Mouse (Mus musculus) liver, adult 2 months (tissue): ENCODE results near the gene Wbp11. TPM values are rescaled to one million over a fixed set of nuclear protein-coding genes. Genes with fewer than 3 reads are reported as not detected.

Experiments
- DNase-seq: peaks from one replicate; pipeline ENCODE4 v3.0.0-alpha.2; 2011; ENCODE audit warnings: low read depth, low spot score; ENCODE audit errors: extremely low read depth
- H3K27ac ChIP-seq: fragments of 200-500 bp; replicated peaks from 2 replicates; pipeline ENCODE4 v1.5.1; 2012; ENCODE audit warnings: low read depth, mild to moderate bottlenecking, control low read depth, inconsistent platforms, low read length; ENCODE audit not compliant: insufficient read depth
- H3K27me3 ChIP-seq: fragments of 200-500 bp; 2 replicates; pipeline ENCODE4 v1.6.1; 2012; ENCODE audit warnings: mild to moderate bottlenecking, moderate library complexity, low read length, inconsistent platforms; ENCODE audit not compliant: control insufficient read depth, insufficient read depth
- H3K36me3 ChIP-seq: fragments of 200-500 bp; 2 replicates; pipeline ENCODE4 v1.6.1; 2012; ENCODE audit warnings: low read length, inconsistent platforms; ENCODE audit not compliant: control insufficient read depth, insufficient read depth
- H3K4me1 ChIP-seq: fragments of 200-500 bp; 2 replicates; pipeline ENCODE4 v1.6.1; 2011; ENCODE audit warnings: low read length; ENCODE audit not compliant: control insufficient read depth, insufficient read depth
- H3K4me3 ChIP-seq: fragments of 200-500 bp; 2 replicates; pipeline ENCODE4 v1.5.1; 2011; ENCODE audit warnings: low read depth, mild to moderate bottlenecking, control low read depth, low read length, moderate library complexity; ENCODE audit not compliant: insufficient read depth
- H3K79me2 ChIP-seq: fragments of 200-500 bp; 2 replicates; pipeline ENCODE4 v1.6.1; 2012; ENCODE audit warnings: inconsistent platforms, mild to moderate bottlenecking, low read length, moderate library complexity; ENCODE audit not compliant: control insufficient read depth, insufficient read depth
- H3K9ac ChIP-seq: fragments of 200-500 bp; 2 replicates; pipeline ENCODE4 v1.6.1; 2012; ENCODE audit warnings: low read depth, mild to moderate bottlenecking, control low read depth, inconsistent platforms, low read length
- CTCF ChIP-seq: fragments of 200-500 bp; IDR thresholded peaks from 2 replicates; pipeline ENCODE4 v1.5.1; 2011; ENCODE audit warnings: low read depth, low read length, control low read depth
- POLR2A ChIP-seq: fragments of 200-500 bp; IDR thresholded peaks from 2 replicates; pipeline ENCODE4 v1.6.1; 2011; ENCODE audit warnings: low read length, control low read depth; ENCODE audit not compliant: insufficient read depth; ENCODE audit errors: extremely low read depth
- WGBS: fragments of 180-500 bp; shearing (Covaris S2); methylation state at CpG from one replicate; pipeline ENCODE4 v1.1.7; 2018; 5-methylcytosine and 5-hydroxymethylcytosine counted together
- polyA plus RNA-seq: library from polyadenylated mRNA; depleted of rRNA; stranded (reverse); fragments of >200 nt; gene quantifications from 2 replicates; pipeline ENCODE4 v1.2.3, GENCODE M21; 2012; rRNA removed
- total RNA-seq: library from RNA; depleted of rRNA; stranded (reverse); fragments of >200 nt; gene quantifications from 2 replicates; pipeline ENCODE4 v1.2.3, GENCODE M21; 2014; rRNA removed

Gene Wbp11
- total and polyA plus RNA-seq, 2 experiments: 6.6 to 18.0 TPM

DNA sequence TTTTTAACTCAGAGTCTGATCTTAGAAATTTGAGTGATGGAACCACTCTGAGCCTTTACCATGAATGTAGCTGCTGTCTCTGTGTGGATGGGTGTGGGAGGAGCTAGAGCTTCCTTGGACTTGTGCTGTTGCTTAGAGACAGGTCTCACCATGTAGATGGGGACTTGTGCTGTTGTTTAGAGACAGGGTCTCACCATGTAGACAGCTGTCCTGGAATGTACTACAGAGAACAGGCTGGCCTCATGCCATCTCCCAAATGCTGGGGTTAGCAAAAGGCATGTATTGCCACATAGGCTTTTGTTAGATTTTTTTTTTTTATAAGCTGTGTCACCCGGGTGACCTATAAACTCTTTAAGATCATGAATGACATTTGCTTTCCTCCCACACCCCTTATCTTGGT is 64.1 kb downstream of the Wbp11 start:
- Histone ChIP-seq H3K27me3 (no peaks in the 10 kb centered on the region), H3K9ac (no peak overlapping the region), H3K79me2 (no peaks in the 10 kb centered on the region), H3K4me3 (no peak overlapping the region), H3K36me3 (no peaks in the 10 kb centered on the region), H3K4me1 (no peaks in the 10 kb centered on the region), H3K27ac (no peak overlapping the region)
- WGBS: 26% methylated on average over 1 of the region's 1 CpGs
- DNase-seq: no peak
- no peak for TF ChIP-seq CTCF
- no peak for TF ChIP-seq POLR2A

Other genes with a start within 250 kb of the Wbp11 start
- 30.5 and 53.5 TPM in 2 replicates for gene Plbd1, start 166.3 kb downstream of the Wbp11 start, total RNA-seq
- 27.5 and 31.4 TPM in 2 replicates for gene Plbd1, start 166.3 kb downstream of the Wbp11 start, polyA plus RNA-seq
- gene Gucy2c, start 46.5 kb downstream of the Wbp11 start, total RNA-seq: 0.55 and 2.6 TPM in 2 replicates
- gene Gucy2c, start 46.5 kb downstream of the Wbp11 start, polyA plus RNA-seq: 0.17 and 0.56 TPM in 2 replicates
- 8.8 and 9.9 TPM in 2 replicates for gene Hist4h4, start 23.8 kb downstream of the Wbp11 start, total RNA-seq
- gene Hist4h4, start 23.8 kb downstream of the Wbp11 start, polyA plus RNA-seq: 0.15 and 0.21 TPM in 2 replicates
- 53.1 and 63.8 TPM in 2 replicates for gene H2afj, start 20.0 kb downstream of the Wbp11 start, total RNA-seq
- gene H2afj, start 20.0 kb downstream of the Wbp11 start, polyA plus RNA-seq: 90.3 and 103 TPM in 2 replicates
- 0.18 and 1.1 TPM in 2 replicates for gene BC049715, start 607 bp downstream of the Wbp11 start, total RNA-seq
- gene BC049715, start 607 bp downstream of the Wbp11 start, polyA plus RNA-seq: 0.09 and 0.61 TPM in 2 replicates
- 0.07 TPM in 1 of 2 replicates, not detected in the other for gene Smco3, start 7.2 kb upstream of the Wbp11 start, total RNA-seq
- not detected in 2 replicates for gene Smco3, start 7.2 kb upstream of the Wbp11 start, polyA plus RNA-seq
- gene Art4, start 29.5 kb upstream of the Wbp11 start, total RNA-seq: 1.8 and 1.9 TPM in 2 replicates
- gene Art4, start 29.5 kb upstream of the Wbp11 start, polyA plus RNA-seq: 0.93 and 1.1 TPM in 2 replicates
- 10.0 and 10.9 TPM in 2 replicates for gene Mgp, start 47.6 kb upstream of the Wbp11 start, total RNA-seq
- 7.3 and 11.9 TPM in 2 replicates for gene Mgp, start 47.6 kb upstream of the Wbp11 start, polyA plus RNA-seq
- 0.40 and 1.8 TPM in 2 replicates for gene Erp27, start 93.9 kb upstream of the Wbp11 start, total RNA-seq
- 0.37 and 0.55 TPM in 2 replicates for gene Erp27, start 93.9 kb upstream of the Wbp11 start, polyA plus RNA-seq
- gene Pde6h, start 95.6 kb upstream of the Wbp11 start, total RNA-seq: under 0.01 and 0.07 TPM in 2 replicates
- gene Pde6h, start 95.6 kb upstream of the Wbp11 start, polyA plus RNA-seq: 0.05 TPM in 1 of 2 replicates, not detected in the other
- 5.3 and 7.7 TPM in 2 replicates for gene Arhgdib, start 113.7 kb upstream of the Wbp11 start, total RNA-seq
- gene Arhgdib, start 113.7 kb upstream of the Wbp11 start, polyA plus RNA-seq: 10.3 and 11.9 TPM in 2 replicates